Mouse (Mus musculus) layer of hippocampus, adult 2 months (tissue): ENCODE results near the gene Rtn2. TPM values are rescaled to one million over a fixed set of nuclear protein-coding genes. Genes with fewer than 3 reads are reported as not detected.

Source experiments
- DNase-seq, 2 experiments: peaks; one replicate each; pipeline ENCODE4 v3.0.0; 2022; ENCODE audit warnings: low spot score in 2 of 2
- H3K27ac ChIP-seq: fragments of 200-600 bp; 2 replicates; pipeline ENCODE4 v1.8.1; 2022
- H3K4me3 ChIP-seq: fragments of 200-600 bp; 2 replicates; pipeline ENCODE4 v1.8.1; 2022; ENCODE audit warnings: mild to moderate bottlenecking
- CTCF ChIP-seq: fragments of 200-600 bp; conservative IDR thresholded peaks from 2 replicates; pipeline ENCODE4 v1.8.1; 2022; ENCODE audit warnings: antibody characterized with exemption, mild to moderate bottlenecking, moderate library complexity
- total RNA-seq, 2 experiments: library from RNA; stranded (reverse); gene quantifications; 2 replicates each; pipeline ENCODE4 v1.2.3; 2021

Rtn2 gene
- total RNA-seq, 2 experiments from 2014 or later: 90.3 to 92.7 TPM

GRCm38 (mm10) chr7:19338060-19338459 lies 55.6 kb downstream of the Rtn2 start:
- Histone ChIP-seq H3K4me3 (no peak overlapping the region), H3K27ac (peak overlapping the region; percentile 90)
- DNase-seq: no peak
- TF ChIP-seq CTCF: no peak

- no peak for DNase-seq
- Histone ChIP-seq H3K4me3 (no peak overlapping the region), H3K27ac (peak overlapping the region; percentile 90)
- TF ChIP-seq CTCF: no peak
Observed at GRCm38 (mm10) chr7:19338596-19338995, 56.2 kb downstream of the Rtn2 start.

- H3K27ac ChIP-seq: peak overlapping the region; percentile 87; the same call in 1 of the 2 replicates
- no peak for TF ChIP-seq CTCF
- no peak for DNase-seq
- H3K4me3 ChIP-seq: no peak overlapping the region; the same call in 1 of the 2 replicates
Observed at GRCm38 (mm10) chr7:19341250-19341649, 58.8 kb downstream of the Rtn2 start.

GRCm38 (mm10) chr7:19341761-19342409 lies 59.5 kb downstream of the Rtn2 start:
- TF ChIP-seq CTCF: no peak
- peak overlapping the region; percentile 61 for H3K4me3 ChIP-seq
- peak overlapping the region; percentile 87 for H3K27ac ChIP-seq
- no peak for DNase-seq

- DNase-seq: peak; percentile 91 to 94
- H3K27ac ChIP-seq: peak overlapping the region; percentile 87
- peak overlapping the region; percentile 61 for H3K4me3 ChIP-seq
- TF ChIP-seq CTCF: peak; percentile 99
Observed at GRCm38 (mm10) chr7:19342481-19343027, 60.1 kb downstream of the Rtn2 start.

- peak; percentile 94 for TF ChIP-seq CTCF
- Histone ChIP-seq H3K27ac (peak overlapping the region; percentile 46; the same call in 1 of the 2 replicates), H3K4me3 (no peak overlapping the region; the same call in 1 of the 2 replicates)
- DNase-seq: peak in 1 of 2 experiments; percentile 77
Observed at GRCm38 (mm10) chr7:19343210-19343808, 60.9 kb downstream of the Rtn2 start.

- Histone ChIP-seq H3K4me3 (peak within 1 kb of the TSS; percentile 70), H3K27ac (peak within 1 kb of the TSS; percentile 98)
- no peak for TF ChIP-seq CTCF
- no peak for DNase-seq
Observed at GRCm38 (mm10) chr7:19344237-19344847, 61.9 kb downstream of the Rtn2 start, which contains the start of gene Ercc1. Ercc1 (plus strand) TSS chr7:19344778.

- DNase-seq: peak; percentile 92 to 96
- peak overlapping the region; percentile 70 for H3K4me3 ChIP-seq
- H3K27ac ChIP-seq: peak overlapping the region; percentile 98
- TF ChIP-seq CTCF: 0 out of 2 replicates have a peak, but pooled peaks have one; percentile 3
Observed at GRCm38 (mm10) chr7:19344938-19345471, 62.6 kb downstream of the Rtn2 start.

Other genes with a start within 250 kb of the Rtn2 start
- under 1 TPM in 1 of 2 experiments, not detected in 1; 0.20 TPM for gene Rsph6a, start 227.9 kb upstream of the Rtn2 start, total RNA-seq
- 100 to 1,000 TPM; 154 TPM for gene Dmwd, start 206.4 kb upstream of the Rtn2 start, total RNA-seq
- gene Dmpk, start 198.8 kb upstream of the Rtn2 start, total RNA-seq: 10 to 100 TPM; 38.8 to 56.8 TPM
- gene Six5, start 188.0 kb upstream of the Rtn2 start, total RNA-seq: 1 to 10 TPM; 2.4 to 2.8 TPM
- under 1 TPM; 0.33 to 0.71 TPM for gene Gm4969, start 164.3 kb upstream of the Rtn2 start, total RNA-seq
- gene Fbxo46, start 162.8 kb upstream of the Rtn2 start, total RNA-seq: 10 to 100 TPM; 12.5 to 13.1 TPM
- gene Qpctl, start 133.3 kb upstream of the Rtn2 start, total RNA-seq: 10 to 100 TPM; 17.6 to 18.4 TPM
- 10 to 100 TPM; 76.0 to 80.5 TPM for gene Snrpd2, start 132.9 kb upstream of the Rtn2 start, total RNA-seq
- 1 to 10 TPM in 1 of 2 experiments, under 1 TPM in 1; 0.87 to 1.2 TPM for gene Gipr, start 116.5 kb upstream of the Rtn2 start, total RNA-seq
- gene Eml2, start 106.2 kb upstream of the Rtn2 start, total RNA-seq: 100 to 1,000 TPM; 159 to 162 TPM
- 1 to 10 TPM; 1.6 to 2.5 TPM for gene Gpr4, start 70.1 kb upstream of the Rtn2 start, total RNA-seq
- gene Opa3, start 54.3 kb upstream of the Rtn2 start, total RNA-seq: 10 to 100 TPM; 37.4 to 38.7 TPM
- gene Vasp, start 10.8 kb upstream of the Rtn2 start, total RNA-seq: 10 to 100 TPM; 15.7 to 17.1 TPM
- not detected for gene Ppm1n, start 2.6 kb upstream of the Rtn2 start, total RNA-seq
- 10 to 100 TPM; 12.8 to 14.1 TPM for gene Fosb, start 27.4 kb downstream of the Rtn2 start, total RNA-seq
- gene Ercc1, start 62.2 kb downstream of the Rtn2 start, total RNA-seq: 10 to 100 TPM; 51.7 to 51.9 TPM
- gene Cd3eap, start 76.9 kb downstream of the Rtn2 start, total RNA-seq: 10 to 100 TPM; 18.1 to 19.5 TPM
- 1 to 10 TPM; 6.1 to 6.9 TPM for gene Ppp1r13l, start 77.1 kb downstream of the Rtn2 start, total RNA-seq
- gene Ercc2, start 99.4 kb downstream of the Rtn2 start, total RNA-seq: 10 to 100 TPM; 36.4 to 36.5 TPM
- gene Klc3, start 121.5 kb downstream of the Rtn2 start, total RNA-seq: 1 to 10 TPM; 3.2 to 3.5 TPM
- not detected for gene Ckm, start 122.2 kb downstream of the Rtn2 start, total RNA-seq
- gene Mark4, start 176.2 kb downstream of the Rtn2 start, total RNA-seq: 10 to 100 TPM; 92.9 to 99.6 TPM
- under 1 TPM; 0.10 to 0.38 TPM for gene Exoc3l2, start 180.7 kb downstream of the Rtn2 start, total RNA-seq
- 1 to 10 TPM; 6.0 to 6.9 TPM for gene Bloc1s3, start 225.7 kb downstream of the Rtn2 start, total RNA-seq
- gene Trappc6a, start 225.8 kb downstream of the Rtn2 start, total RNA-seq: 10 to 100 TPM; 17.2 to 20.7 TPM
- gene Nkpd1, start 235.2 kb downstream of the Rtn2 start, total RNA-seq: under 1 TPM; 0.38 to 0.71 TPM